Mouse (Mus musculus) lung, embryonic 15.5 days (tissue): Measurements from ENCODE around the gene Atp6v1g3. TPM values are rescaled to one million over a fixed set of nuclear protein-coding genes. Genes with fewer than 3 reads are reported as not detected.

Experiments
- ATAC-seq: fragments of 200-750 bp; cut with Nextera tagmentation; 2 replicates; pipeline ENCODE4 v1.8.0; 2017; ENCODE audit warnings: moderate number of reproducible peaks, borderline replicate concordance; ENCODE audit not compliant: low FRiP score, low TSS enrichment; ENCODE audit errors: extremely low read depth
- H3K27ac ChIP-seq: fragments of 300-500 bp; sonication (generic); 2 replicates; pipeline ENCODE4 v1.5.1; 2015; ENCODE audit warnings: moderate library complexity, mild to moderate bottlenecking, inconsistent platforms
- H3K27me3 ChIP-seq: fragments of 300-500 bp; sonication (generic); 2 replicates; pipeline ENCODE4 v1.6.1; 2015; ENCODE audit warnings: inconsistent platforms
- H3K36me3 ChIP-seq: fragments of 300-500 bp; sonication (generic); 2 replicates; pipeline ENCODE4 v1.6.1; 2015; ENCODE audit warnings: inconsistent platforms
- H3K4me1 ChIP-seq: fragments of 300-500 bp; sonication (generic); 2 replicates; pipeline ENCODE4 v1.6.1; 2015; ENCODE audit warnings: inconsistent platforms
- H3K4me2 ChIP-seq: fragments of 300-500 bp; sonication (generic); 2 replicates; pipeline ENCODE4 v1.6.1; 2015; ENCODE audit warnings: inconsistent platforms, mild to moderate bottlenecking, moderate library complexity
- H3K4me3 ChIP-seq: fragments of 300-500 bp; sonication (generic); 2 replicates; pipeline ENCODE4 v1.5.1; 2015; ENCODE audit warnings: mild to moderate bottlenecking, inconsistent platforms
- H3K9ac ChIP-seq: fragments of 300-500 bp; sonication (generic); 2 replicates; pipeline ENCODE4 v1.6.1; 2015; ENCODE audit warnings: inconsistent platforms
- H3K9me3 ChIP-seq: fragments of 300-500 bp; sonication (generic); 2 replicates; pipeline ENCODE4 v1.6.1; 2016; ENCODE audit warnings: inconsistent platforms
- WGBS: fragments of 180-500 bp; shearing (Covaris S2); methylation state at CpG from one replicate; pipeline ENCODE4 v1.1.7; 2015; 5-methylcytosine and 5-hydroxymethylcytosine counted together
- polyA plus RNA-seq: library from polyadenylated mRNA; unstranded; fragments of >200 nt; fragmentation: Nextera tagmentation; extraction: Ambion mirVana; gene quantifications from 2 replicates; pipeline ENCODE4 v1.2.1, GENCODE M21; 2015

Atp6v1g3 gene
- polyA plus RNA-seq, 1 experiment from 2014 or later, result not detected

DNA sequence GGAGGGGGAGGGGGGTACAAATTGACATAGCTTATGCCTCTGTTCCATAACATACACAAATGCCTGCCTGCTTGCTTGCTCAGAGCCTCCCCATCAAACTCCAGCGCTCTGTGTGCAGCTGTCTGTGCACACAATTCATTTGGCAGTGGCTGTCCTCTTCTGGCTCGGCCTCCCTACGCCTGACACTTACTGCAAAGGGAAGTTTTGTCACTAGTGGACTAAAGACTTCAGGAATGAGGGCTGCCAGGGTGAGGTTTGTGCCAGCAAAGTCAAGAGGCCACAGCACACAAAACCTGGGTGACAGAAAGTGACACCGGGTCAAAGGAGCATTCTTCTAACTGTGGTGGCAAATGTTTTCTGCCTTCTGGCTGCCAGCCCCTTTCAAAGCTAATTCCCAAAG is 52.6 kb downstream of the Atp6v1g3 start:
- H3K4me1 ChIP-seq, result 0 out of 2 replicates have a peak, but pooled peaks cover 3% of the 10 kb centered on the region
- WGBS, result 34% methylated on average over 4 of the region's 4 CpGs
- ATAC-seq, result peak; percentile 81; the same call in 1 of the 2 replicates
- H3K4me3 ChIP-seq, result no peak overlapping the region
- H3K9ac ChIP-seq, result no peak overlapping the region
- no peak overlapping the region for H3K4me2 ChIP-seq
- no peak overlapping the region for H3K27ac ChIP-seq
- H3K36me3 ChIP-seq, result no peaks in the 10 kb centered on the region
- H3K9me3 ChIP-seq, result no peaks in the 10 kb centered on the region
- no peaks in the 10 kb centered on the region for H3K27me3 ChIP-seq

DNA sequence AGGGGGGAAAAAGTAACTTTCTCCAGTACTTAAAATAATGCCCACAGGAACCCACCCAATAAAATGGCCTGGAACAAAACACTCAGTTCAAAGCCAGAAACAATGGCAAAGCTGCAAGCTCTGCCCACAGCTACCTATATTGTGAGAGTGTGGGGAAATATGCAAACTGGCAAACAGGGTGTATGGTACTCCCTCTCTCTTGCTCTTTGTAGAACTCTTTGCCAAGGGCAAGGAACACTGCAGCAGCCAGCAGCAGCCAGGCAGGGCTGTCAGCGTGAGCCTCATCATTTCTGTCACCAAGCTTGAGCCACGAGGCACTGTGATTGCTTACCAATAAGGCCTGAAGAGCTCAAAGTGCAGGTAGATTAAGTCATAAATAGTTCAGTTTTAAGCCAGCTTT is 53.0 kb downstream of the Atp6v1g3 start:
- H3K9ac ChIP-seq, result no peak overlapping the region
- H3K27me3 ChIP-seq, result no peaks in the 10 kb centered on the region
- no peaks in the 10 kb centered on the region for H3K9me3 ChIP-seq
- no peak overlapping the region for H3K4me3 ChIP-seq
- 43% methylated on average over 2 of the region's 2 CpGs for WGBS
- 0 out of 2 replicates have a peak, but pooled peaks cover 3% of the 10 kb centered on the region for H3K4me1 ChIP-seq
- H3K4me2 ChIP-seq, result no peak overlapping the region
- ATAC-seq, result no peak
- H3K27ac ChIP-seq, result no peak overlapping the region
- no peaks in the 10 kb centered on the region for H3K36me3 ChIP-seq

DNA sequence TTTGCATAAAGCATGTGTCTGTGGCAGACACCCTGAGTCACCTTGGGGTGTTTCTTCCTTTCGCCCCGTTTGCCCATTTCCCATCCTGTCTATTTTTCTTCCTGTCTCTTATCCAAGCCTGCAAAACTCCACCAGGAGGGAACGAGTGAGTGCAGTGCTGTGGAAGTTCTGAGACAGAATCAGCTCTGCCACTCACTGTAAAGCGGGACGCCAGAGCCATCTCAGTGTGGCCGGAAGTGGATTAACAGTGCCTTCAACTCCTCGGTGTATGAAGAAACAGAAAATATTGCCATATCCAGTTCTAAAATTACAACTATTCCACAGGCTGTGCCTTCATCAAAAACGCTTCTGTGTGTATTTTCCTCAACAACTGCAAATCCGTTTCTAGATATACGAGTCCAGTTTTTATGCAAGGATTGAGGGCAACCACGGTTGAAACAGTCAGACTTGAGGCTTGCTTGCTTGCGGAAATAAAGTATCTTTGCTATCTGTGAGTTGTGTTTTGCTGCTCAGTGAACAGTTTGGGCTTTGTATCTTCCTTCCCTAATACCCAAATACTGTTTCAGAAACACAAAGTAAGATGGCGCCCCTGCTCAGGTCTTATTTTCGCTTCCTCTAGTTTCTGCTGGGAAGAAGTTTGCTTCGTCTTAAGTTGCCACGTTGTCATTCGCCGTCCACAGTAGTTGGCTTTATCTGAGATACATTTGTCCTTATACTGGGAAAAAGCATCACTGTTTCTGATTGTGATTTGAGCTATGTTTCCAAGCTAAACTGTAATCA is 54.1 kb downstream of the Atp6v1g3 start:
- Histone ChIP-seq H3K27ac (no peak overlapping the region), H3K4me1 (0 out of 2 replicates have a peak, but pooled peaks cover 3% of the 10 kb centered on the region), H3K4me2 (no peak overlapping the region), H3K4me3 (no peak overlapping the region), H3K9me3 (no peaks in the 10 kb centered on the region), H3K27me3 (no peaks in the 10 kb centered on the region), H3K36me3 (no peaks in the 10 kb centered on the region), H3K9ac (no peak overlapping the region)
- WGBS, result 56% methylated on average over 18 of the region's 18 CpGs
- no peak for ATAC-seq

DNA sequence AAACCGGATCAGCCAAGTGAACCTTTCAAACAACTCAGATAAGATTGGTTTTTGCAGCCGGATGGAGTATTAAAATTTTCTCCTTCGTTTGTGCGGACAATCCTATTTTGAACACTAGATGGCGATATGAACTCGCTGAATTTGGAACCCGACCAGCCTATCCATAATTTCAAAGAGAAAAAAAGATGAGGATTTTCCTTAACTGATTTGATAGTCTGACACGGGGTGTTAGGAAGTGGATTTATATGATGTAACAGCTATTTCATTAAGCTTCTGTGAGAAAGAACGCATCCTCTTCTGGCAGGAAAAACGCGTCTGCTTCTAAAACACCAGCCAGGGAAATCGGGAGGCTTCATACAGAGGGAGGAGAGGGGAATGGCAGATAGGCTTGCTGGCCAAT is 54.8 kb downstream of the Atp6v1g3 start:
- no peak for ATAC-seq
- Histone ChIP-seq H3K9ac (no peak overlapping the region), H3K27ac (no peak overlapping the region), H3K4me1 (0 out of 2 replicates have a peak, but pooled peaks cover 3% of the 10 kb centered on the region), H3K4me3 (no peak overlapping the region), H3K9me3 (no peaks in the 10 kb centered on the region), H3K36me3 (no peaks in the 10 kb centered on the region), H3K27me3 (no peaks in the 10 kb centered on the region), H3K4me2 (no peak overlapping the region)
- 11% methylated on average over 12 of the region's 12 CpGs for WGBS

- WGBS, result 80% methylated on average over 2 of the region's 2 CpGs
- no peaks in the 10 kb centered on the region for H3K9me3 ChIP-seq
- no peak overlapping the region for H3K4me3 ChIP-seq
- H3K27me3 ChIP-seq, result no peaks in the 10 kb centered on the region
- H3K27ac ChIP-seq, result no peak overlapping the region
- no peak overlapping the region for H3K9ac ChIP-seq
- no peaks in the 10 kb centered on the region for H3K36me3 ChIP-seq
- no peak overlapping the region for H3K4me2 ChIP-seq
- no peak for ATAC-seq
- H3K4me1 ChIP-seq, result 0 out of 2 replicates have a peak, but pooled peaks cover 3% of the 10 kb centered on the region
Observed at GRCm38 (mm10) chr1:138330556-138330955, 57.0 kb downstream of the Atp6v1g3 start.

DNA sequence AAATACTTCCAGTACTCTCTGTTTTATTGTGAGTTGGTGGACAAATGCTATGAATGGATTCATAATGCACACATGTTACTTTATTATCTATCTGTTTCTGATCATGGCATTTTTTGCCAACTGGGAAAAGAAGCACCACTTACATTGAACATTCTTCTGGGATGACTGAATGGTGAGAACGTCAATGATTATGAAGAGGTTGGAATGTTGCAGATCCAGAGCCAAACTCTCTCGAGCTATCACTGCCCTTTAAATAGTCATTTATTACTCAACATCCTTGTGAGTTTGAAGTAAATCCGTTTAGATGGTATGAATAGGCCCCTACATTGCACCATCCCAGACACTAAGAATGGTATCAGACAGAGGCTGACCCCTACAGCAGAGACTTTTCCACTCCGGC is 58.1 kb downstream of the Atp6v1g3 start:
- 0 out of 2 replicates have a peak, but pooled peaks cover 2% of the 10 kb centered on the region for H3K4me1 ChIP-seq
- no peaks in the 10 kb centered on the region for H3K36me3 ChIP-seq
- H3K27me3 ChIP-seq, result no peaks in the 10 kb centered on the region
- H3K4me3 ChIP-seq, result no peak overlapping the region
- ATAC-seq, result no peak
- H3K9me3 ChIP-seq, result no peaks in the 10 kb centered on the region
- H3K27ac ChIP-seq, result no peak overlapping the region
- H3K4me2 ChIP-seq, result no peak overlapping the region
- H3K9ac ChIP-seq, result no peak overlapping the region
- WGBS, result 56% methylated on average over 4 of the region's 4 CpGs

DNA sequence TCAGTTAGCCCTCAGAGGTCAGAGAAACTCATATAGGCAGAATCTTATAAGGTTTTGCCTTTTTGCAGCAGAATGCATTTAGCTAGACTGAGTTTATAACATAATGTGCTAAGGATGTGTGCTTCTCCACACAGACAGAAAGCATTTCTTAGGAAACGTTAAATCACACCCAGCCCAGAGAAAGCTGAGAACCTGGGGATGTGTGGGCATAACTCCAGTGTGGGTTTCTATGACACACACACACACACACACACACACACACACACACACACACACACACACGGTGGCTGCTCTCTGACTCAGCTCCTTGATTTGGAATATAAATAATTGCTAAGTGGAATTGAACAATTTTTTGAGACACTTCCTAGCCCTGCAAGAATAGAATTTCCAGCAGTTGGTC is 61.2 kb downstream of the Atp6v1g3 start:
- no peak for ATAC-seq
- H3K9ac ChIP-seq, result no peak overlapping the region
- H3K4me1 ChIP-seq, result no peaks in the 10 kb centered on the region
- H3K4me2 ChIP-seq, result no peak overlapping the region
- no peak overlapping the region for H3K27ac ChIP-seq
- no peaks in the 10 kb centered on the region for H3K27me3 ChIP-seq
- WGBS, result 53% methylated on average over 2 of the region's 2 CpGs
- H3K9me3 ChIP-seq, result no peaks in the 10 kb centered on the region
- H3K36me3 ChIP-seq, result no peaks in the 10 kb centered on the region
- H3K4me3 ChIP-seq, result no peak overlapping the region

DNA sequence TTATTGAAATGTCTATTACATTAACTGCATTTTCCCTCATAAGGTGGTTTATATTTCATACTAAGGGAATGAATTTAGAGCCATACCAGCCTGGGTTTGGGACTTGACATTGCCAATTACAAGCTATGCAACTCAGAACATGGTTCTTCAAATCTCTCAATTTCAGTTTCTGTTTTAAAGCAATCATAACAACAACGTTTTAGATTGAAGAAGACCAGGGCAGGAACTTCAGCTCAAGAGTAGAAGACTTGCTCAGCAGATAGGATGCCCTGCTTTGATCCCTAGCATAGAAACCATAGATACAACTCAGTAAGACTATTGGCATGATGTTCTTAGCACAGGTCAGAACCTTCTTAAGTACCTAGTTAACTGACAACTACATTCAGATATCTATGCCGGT is 63.9 kb downstream of the Atp6v1g3 start:
- Histone ChIP-seq H3K9ac (no peak overlapping the region), H3K4me1 (no peaks in the 10 kb centered on the region), H3K4me3 (no peak overlapping the region), H3K4me2 (no peak overlapping the region), H3K27me3 (no peaks in the 10 kb centered on the region), H3K27ac (no peak overlapping the region), H3K36me3 (no peaks in the 10 kb centered on the region), H3K9me3 (no peaks in the 10 kb centered on the region)
- no peak for ATAC-seq
- WGBS, result 82% methylated on average over 2 of the region's 2 CpGs

Other genes with a start within 250 kb of the Atp6v1g3 start
- 3.8 and 7.4 TPM in 2 replicates for gene Ptprc, start 98.0 kb upstream of the Atp6v1g3 start, polyA plus RNA-seq